Mouse (Mus musculus): ENCODE results near the gene B830017H08Rik.

GRCm38 (mm10) chr16:17802839-17803674 is 29.9 kb upstream of the B830017H08Rik start:
- TF ChIP-seq MYOD1 (IDR thresholded peaks at IDR 0.05; ENCODE audit: control insufficient read depth, insufficient read length, low read depth) (no peak), CTCF (IDR thresholded peaks at IDR 0.05; ENCODE audit: control insufficient read depth, insufficient read depth, insufficient read length) (no peak), MYOG (IDR thresholded peaks at IDR 0.05; ENCODE audit: control insufficient read depth, extremely low read depth, insufficient read length) (no peak), MAX (IDR thresholded peaks at IDR 0.05) (no peak), FOSL1 (IDR thresholded peaks at IDR 0.05; ENCODE audit: insufficient read depth, low read length, poor library complexity, severe bottlenecking) (no peak), USF1 (IDR thresholded peaks at IDR 0.05; ENCODE audit: low read depth) (no peak)
